Mouse (Mus musculus): ENCODE data around the gene Dlgap4.

DNA sequence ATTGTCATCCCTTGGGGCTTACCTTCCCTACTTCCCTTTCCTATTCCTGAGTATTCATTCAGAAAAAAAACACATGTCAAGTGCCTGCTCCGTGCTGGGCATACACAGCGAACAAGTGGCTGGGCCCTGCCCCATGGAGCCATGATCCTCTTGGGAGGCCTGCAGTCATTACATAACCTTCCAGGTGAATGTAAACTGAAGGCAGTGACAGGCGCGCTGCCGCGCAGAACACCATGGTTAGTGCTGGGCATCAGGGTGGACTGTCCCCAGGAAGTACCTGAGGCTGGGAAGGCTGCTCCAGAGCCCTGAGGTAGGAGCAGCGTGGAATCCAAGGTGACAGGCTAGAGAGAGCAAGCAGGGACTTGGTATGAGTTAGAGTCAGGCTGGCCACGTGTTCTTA is 7.4 kb downstream of the Dlgap4 start:
- TF ChIP-seq CTCF (IDR thresholded peaks at IDR 0.05; ENCODE audit: control insufficient read depth, insufficient read depth, insufficient replicate concordance, low read depth, low read length) = no peak
- no peak for TF ChIP-seq POLR2A (IDR thresholded peaks at IDR 0.05; ENCODE audit: control insufficient read depth, low read depth, low read length)

All from testis, adult 2 months (tissue).